In the genomic region with DNA sequence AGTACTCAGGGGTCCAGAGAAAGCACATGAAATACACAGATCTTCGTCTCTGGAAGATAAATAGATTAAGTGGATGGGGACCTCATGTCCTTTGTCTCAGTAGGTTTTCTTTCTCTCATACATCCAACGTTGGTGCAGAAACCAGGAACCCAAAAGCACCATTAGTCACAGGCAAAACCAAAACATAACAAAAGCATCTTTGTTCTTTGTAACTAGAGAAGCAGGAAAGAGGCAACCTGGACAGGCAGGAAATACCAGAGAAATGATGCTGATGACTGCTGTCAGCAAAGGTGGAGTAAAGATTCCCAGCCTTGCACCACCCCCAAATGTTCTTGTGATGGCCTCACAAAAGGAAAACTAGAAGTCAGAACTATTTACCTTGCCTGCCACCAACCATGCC, we compare ENCODE assay signal across 27 mouse cellular contexts. TPM values are rescaled to one million over a fixed set of nuclear protein-coding genes. Genes with fewer than 3 reads are reported as not detected.
DNase-seq lines count a peak whose midpoint lies in the region; ATAC-seq and TF ChIP-seq lines count a peak whose summit lies in the region.
"Had no signal": no experiment of that assay in that cellular context is flagged by ENCODE, and none has a peak within 500 bp of the region (broad histone marks: within the 10 kb centered on the region; RNA-seq: fewer than 3 reads in every experiment).

No protein-coding gene starts in this region.

- peak; percentile 2 for DNase-seq in testis, postnatal 10 days (ENCODE audit: low spot score)
- DNase-seq in testis, postnatal 14 days (ENCODE audit: low spot score) = no peak
- no peak for DNase-seq in gastrocnemius, adult 8-10 months (ENCODE audit: low spot score in 2 of 2)
- DNase-seq in MN1 (ENCODE audit: low spot score) = no peak
- DNase-seq: adrenal gland, adult 8-10 months; adrenal gland, postnatal 36 days; cerebellum, adult 11 months; cerebellum, adult 8-10 months; cerebellum, postnatal 25 days; gastrocnemius, adult 2 months; heart, adult 18-20 months; heart, postnatal 10 days; heart, postnatal 4 days had no signal

- H3K4me1 ChIP-seq in embryonic facial prominence, embryonic 15.5 days = no peaks in the 10 kb centered on the region
- H3K4me1 ChIP-seq in kidney, embryonic 14.5 days (ENCODE audit: control insufficient read depth, insufficient read depth, low read length) = no peaks in the 10 kb centered on the region
- H3K4me1 ChIP-seq: embryonic facial prominence, embryonic 13.5 days; heart, embryonic 10.5 days; hindbrain, embryonic 12.5 days had no signal

- H3K4me2 ChIP-seq in embryonic facial prominence, embryonic 15.5 days (replicated peaks) = no peak overlapping the region
- H3K4me2 ChIP-seq in myocyte (ENCODE audit: low read depth) = peak overlapping the region; percentile 5
- H3K4me2 ChIP-seq in kidney, embryonic 14.5 days (replicated peaks; ENCODE audit: low read depth, low read length) = no peak overlapping the region
- H3K4me2 ChIP-seq: embryonic facial prominence, embryonic 13.5 days; hindbrain, embryonic 12.5 days had no signal

- 15% methylated on average over 2 of the region's 2 CpGs for WGBS in embryonic facial prominence, embryonic 15.5 days
- WGBS in kidney, embryonic 14.5 days = 34% methylated on average over 2 of the region's 2 CpGs

- H3K9ac ChIP-seq in embryonic facial prominence, embryonic 15.5 days = no peak overlapping the region
- no peak overlapping the region for H3K9ac ChIP-seq in kidney, embryonic 14.5 days (ENCODE audit: low read depth, low read length)
- H3K9ac ChIP-seq: embryonic facial prominence, embryonic 13.5 days; hindbrain, embryonic 12.5 days had no signal

- H3K4me3 ChIP-seq in embryonic facial prominence, embryonic 15.5 days (replicated peaks) = no peak overlapping the region
- no peak overlapping the region for H3K4me3 ChIP-seq in myocyte
- no peak overlapping the region for H3K4me3 ChIP-seq in kidney, embryonic 14.5 days (ENCODE audit: low read length)
- H3K4me3 ChIP-seq: embryonic facial prominence, embryonic 13.5 days; gastrocnemius, adult 2 months; heart, embryonic 10.5 days; hindbrain, embryonic 12.5 days had no signal

- H3K27ac ChIP-seq in embryonic facial prominence, embryonic 15.5 days (replicated peaks) = 0 out of 2 replicates have a peak overlapping the region, but pooled peaks have one; percentile 18
- H3K27ac ChIP-seq in kidney, embryonic 14.5 days (ENCODE audit: low read depth, low read length) = no peak overlapping the region
- H3K27ac ChIP-seq: gastrocnemius, adult 2 months; heart, embryonic 10.5 days; hindbrain, embryonic 12.5 days had no signal

- no peaks in the 10 kb centered on the region for H3K27me3 ChIP-seq in embryonic facial prominence, embryonic 15.5 days
- no peaks in the 10 kb centered on the region for H3K27me3 ChIP-seq in myocyte (ENCODE audit: control insufficient read depth, insufficient read depth, insufficient read length)
- H3K27me3 ChIP-seq in kidney, embryonic 14.5 days (ENCODE audit: control insufficient read depth, insufficient read depth, low read length) = no peaks in the 10 kb centered on the region
- H3K27me3 ChIP-seq: embryonic facial prominence, embryonic 13.5 days; hindbrain, embryonic 12.5 days had no signal

- no peaks in the 10 kb centered on the region for H3K9me3 ChIP-seq in embryonic facial prominence, embryonic 15.5 days (replicated peaks)
- no peaks in the 10 kb centered on the region for H3K9me3 ChIP-seq in kidney, embryonic 14.5 days (ENCODE audit: control insufficient read depth, low read length)
- H3K9me3 ChIP-seq: embryonic facial prominence, embryonic 13.5 days; heart, embryonic 10.5 days; hindbrain, embryonic 12.5 days had no signal

- no peak for ATAC-seq in embryonic facial prominence, embryonic 15.5 days (ENCODE audit: insufficient number of reproducible peaks, low FRiP score, low TSS enrichment, low read depth)
- no peak for ATAC-seq in kidney, embryonic 14.5 days (ENCODE audit: low FRiP score, low TSS enrichment)
- ATAC-seq: forebrain, embryonic 14.5 days; hindbrain, embryonic 16.5 days; inflammation-experienced regulatory T-cells, adult 6 months; intestine, postnatal 0 days had no signal

- TF ChIP-seq POLR2A in myocyte (IDR thresholded peaks at IDR 0.05; ENCODE audit: insufficient read length, low read depth) = no peak

- H3K79me2 ChIP-seq in myocyte (ENCODE audit: control insufficient read depth, insufficient read depth) = no peaks in the 10 kb centered on the region

- H3K36me3 ChIP-seq in embryonic facial prominence, embryonic 15.5 days = no peaks in the 10 kb centered on the region
- no peaks in the 10 kb centered on the region for H3K36me3 ChIP-seq in myocyte (ENCODE audit: control insufficient read depth, insufficient read depth)
- H3K36me3 ChIP-seq in kidney, embryonic 14.5 days (ENCODE audit: control insufficient read depth, insufficient read depth, low read length) = no peaks in the 10 kb centered on the region
- H3K36me3 ChIP-seq: embryonic facial prominence, embryonic 13.5 days; heart, embryonic 10.5 days; hindbrain, embryonic 12.5 days had no signal

- no peak overlapping the region for H3ac ChIP-seq in myocyte (ENCODE audit: control insufficient read depth, insufficient read length)

TF ChIP-seq in myocyte, 11 proteins besides CTCF, POLR2A, EP300 and RAD21:
- TF ChIP-seq SRF (IDR thresholded peaks at IDR 0.05; ENCODE audit: control insufficient read depth, insufficient read length, low read depth) = no peak
- TF ChIP-seq POLR2AphosphoS2 (IDR thresholded peaks at IDR 0.05; ENCODE audit: insufficient read length, low read depth) = no peak
- TF ChIP-seq USF1 (IDR thresholded peaks at IDR 0.05; ENCODE audit: low read depth) = no peak
- no peak for TF ChIP-seq MAX (IDR thresholded peaks at IDR 0.05; ENCODE audit: low read depth)
- TF ChIP-seq E2F4 (IDR thresholded peaks at IDR 0.05; ENCODE audit: insufficient read depth) = no peak
- TF ChIP-seq REST (IDR thresholded peaks at IDR 0.05; ENCODE audit: insufficient read depth, insufficient read length) = no peak
- no peak for TF ChIP-seq CEBPB (IDR thresholded peaks at IDR 0.05; ENCODE audit: insufficient read depth, poor library complexity, severe bottlenecking)
- no peak for TF ChIP-seq MYOD1 (IDR thresholded peaks at IDR 0.05; ENCODE audit: control insufficient read depth in 1 of 3, insufficient read length in 2 of 3, low read depth in 2 of 3)
- TF ChIP-seq MYOG (IDR thresholded peaks at IDR 0.05; ENCODE audit: control insufficient read depth in 1 of 3, insufficient read depth in 1 of 3, insufficient read length in 2 of 3, low read depth in 2 of 3) = no peak
- TF ChIP-seq TCF12 (IDR thresholded peaks at IDR 0.05; ENCODE audit: insufficient read depth, poor library complexity, severe bottlenecking) = no peak
- TF ChIP-seq TCF3 (IDR thresholded peaks at IDR 0.05; ENCODE audit: insufficient read length, low read depth) = no peak

RNA-seq across cellular contexts. Expression of a gene that starts 5.9 kb away (rescaled TPM):
- polyA plus RNA-seq in embryonic facial prominence, embryonic 15.5 days (2015; fragmentation: Nextera tagmentation; extraction: Ambion mirVana) = 15.9 and 18.1 TPM in 2 replicates
- polyA plus RNA-seq in myocyte (2012; fragmentation: generic; extraction: Trizol) = 4.1 TPM
- 17.3 and 19.6 TPM in 2 replicates for polyA plus RNA-seq in kidney, embryonic 14.5 days (2014; fragmentation: Nextera tagmentation; extraction: Ambion mirVana)
- total RNA-seq in gastrocnemius, adult 8-10 months (2022) = 10 to 100 TPM in 1 of 4 experiments, 1 to 10 TPM in 3; 7.3 to 11.3 (median 9.3) TPM

RNA-seq across cellular contexts. Expression of a gene that starts 16.8 kb away (rescaled TPM):
- polyA plus RNA-seq in embryonic facial prominence, embryonic 15.5 days (2015; fragmentation: Nextera tagmentation; extraction: Ambion mirVana) = 0.77 and 0.89 TPM in 2 replicates
- 0.20 TPM for polyA plus RNA-seq in myocyte (2012; fragmentation: generic; extraction: Trizol)
- 0.12 TPM in 1 of 2 replicates, not detected in the other for polyA plus RNA-seq in kidney, embryonic 14.5 days (2014; fragmentation: Nextera tagmentation; extraction: Ambion mirVana)
- not detected for total RNA-seq in gastrocnemius, adult 8-10 months (2022)
- total RNA-seq: adrenal gland, adult 8-10 months; adrenal gland, postnatal 36 days; gastrocnemius, adult 2 months; gastrocnemius, postnatal 4 days; heart, adult 18-20 months; heart, postnatal 10 days; heart, postnatal 4 days had no signal
- polyA plus RNA-seq: embryonic facial prominence, embryonic 13.5 days; heart, embryonic 14.5 days; inflammation-experienced regulatory T-cells, adult 6 months; intestine, postnatal 0 days had no signal

RNA-seq across cellular contexts. Expression of a gene that starts 41.4 kb away (rescaled TPM):
- 0.24 TPM in 1 of 2 replicates, not detected in the other for polyA plus RNA-seq in embryonic facial prominence, embryonic 15.5 days (2015; fragmentation: Nextera tagmentation; extraction: Ambion mirVana)
- not detected for polyA plus RNA-seq in myocyte (2012; fragmentation: generic; extraction: Trizol)
- polyA plus RNA-seq in kidney, embryonic 14.5 days (2014; fragmentation: Nextera tagmentation; extraction: Ambion mirVana) = not detected in 2 replicates
- not detected for total RNA-seq in gastrocnemius, adult 8-10 months (2022)
- total RNA-seq: adrenal gland, adult 8-10 months; adrenal gland, postnatal 36 days; ES-E14; gastrocnemius, adult 2 months; gastrocnemius, postnatal 4 days; heart, adult 18-20 months; heart, postnatal 10 days; heart, postnatal 4 days had no signal
- polyA plus RNA-seq: cortical plate, adult 2 months; embryonic facial prominence, embryonic 13.5 days; heart, embryonic 14.5 days; inflammation-experienced regulatory T-cells, adult 6 months had no signal

RNA-seq across cellular contexts. Expression of a gene that starts 47.3 kb away (rescaled TPM):
- polyA plus RNA-seq in embryonic facial prominence, embryonic 15.5 days (2015; fragmentation: Nextera tagmentation; extraction: Ambion mirVana) = 24.1 and 26.2 TPM in 2 replicates
- polyA plus RNA-seq in myocyte (2012; fragmentation: generic; extraction: Trizol) = 8.8 TPM
- 18.3 and 30.8 TPM in 2 replicates for polyA plus RNA-seq in kidney, embryonic 14.5 days (2014; fragmentation: Nextera tagmentation; extraction: Ambion mirVana)
- total RNA-seq in gastrocnemius, adult 8-10 months (2022) = 1 to 10 TPM; 4.4 to 6.2 (median 4.9) TPM

RNA-seq across cellular contexts. Expression of a gene that starts 47.4 kb away (rescaled TPM):
- 114 and 116 TPM in 2 replicates for polyA plus RNA-seq in embryonic facial prominence, embryonic 15.5 days (2015; fragmentation: Nextera tagmentation; extraction: Ambion mirVana)
- 22.7 TPM for polyA plus RNA-seq in myocyte (2012; fragmentation: generic; extraction: Trizol)
- 110 and 122 TPM in 2 replicates for polyA plus RNA-seq in kidney, embryonic 14.5 days (2014; fragmentation: Nextera tagmentation; extraction: Ambion mirVana)
- total RNA-seq in gastrocnemius, adult 8-10 months (2022) = 10 to 100 TPM; 16.5 to 19.9 (median 17.1) TPM
